Mouse (Mus musculus) embryonic facial prominence, embryonic 14.5 days (tissue): Measurements from ENCODE around the gene Rbl1. TPM values are rescaled to one million over a fixed set of nuclear protein-coding genes. Genes with fewer than 3 reads are reported as not detected.
"Not testable (repeated sequence)": the region's sequence is repeated elsewhere in the genome, so short reads cannot be mapped to it uniquely, and the experiment has no call there.

ENCODE experiments used
- ATAC-seq: fragments of 200-750 bp; cut with Nextera tagmentation; 2 replicates; pipeline ENCODE4 v1.8.0; 2017; ENCODE audit warnings: low read depth, moderate number of reproducible peaks, moderate TSS enrichment
- DNase-seq: peaks from one replicate; pipeline ENCODE4 v3.0.0-alpha.2; 2015; ENCODE audit warnings: low spot score
- H3K27ac ChIP-seq: fragments of 300-500 bp; sonication (generic); replicated peaks from 2 replicates; pipeline ENCODE4 v1.5.1; 2014; ENCODE audit warnings: low read depth, mild to moderate bottlenecking, low read length, moderate library complexity
- H3K27me3 ChIP-seq: fragments of 300-500 bp; sonication (generic); replicated peaks from 2 replicates; pipeline ENCODE4 v1.6.1; 2014; ENCODE audit warnings: low read length; ENCODE audit not compliant: control insufficient read depth, insufficient read depth
- H3K36me3 ChIP-seq: fragments of 300-500 bp; sonication (generic); 2 replicates; pipeline ENCODE4 v1.6.1; 2014; ENCODE audit warnings: low read length, mixed read lengths; ENCODE audit not compliant: control insufficient read depth, insufficient read depth
- H3K4me1 ChIP-seq: fragments of 300-500 bp; sonication (generic); 2 replicates; pipeline ENCODE4 v1.6.1; 2014; ENCODE audit warnings: antibody characterized with exemption, low read length; ENCODE audit not compliant: control insufficient read depth, insufficient read depth
- H3K4me2 ChIP-seq: fragments of 300-500 bp; sonication (generic); 2 replicates; pipeline ENCODE4 v1.6.1; 2014; ENCODE audit warnings: low read depth, mild to moderate bottlenecking, low read length, moderate library complexity, mixed read lengths
- H3K4me3 ChIP-seq: fragments of 300-500 bp; sonication (generic); 2 replicates; pipeline ENCODE4 v1.5.1; 2014; ENCODE audit warnings: low read depth, mild to moderate bottlenecking, low read length
- H3K9ac ChIP-seq: fragments of 300-500 bp; sonication (generic); 2 replicates; pipeline ENCODE4 v1.6.1; 2014; ENCODE audit warnings: low read depth, mild to moderate bottlenecking, low read length, moderate library complexity, mixed read lengths
- H3K9me3 ChIP-seq: fragments of 300-500 bp; sonication (generic); 2 replicates; pipeline ENCODE4 v1.6.1; 2016; ENCODE audit warnings: low read length; ENCODE audit not compliant: control insufficient read depth
- WGBS: fragments of 180-500 bp; shearing (Covaris S2); extraction: QIAGEN DNeasy Blood & Tissue Kit; methylation state at CpG from one replicate; pipeline ENCODE4 v1.1.7; 2014; 5-methylcytosine and 5-hydroxymethylcytosine counted together
- polyA plus RNA-seq: library from polyadenylated mRNA; unstranded; fragments of >200 nt; fragmentation: Nextera tagmentation; extraction: Ambion mirVana; gene quantifications from 2 replicates; pipeline ENCODE4 v1.2.1, GENCODE M21; 2014

Rbl1 gene
- polyA plus RNA-seq, 1 experiment from 2014 or later = 16.1 TPM

DNA sequence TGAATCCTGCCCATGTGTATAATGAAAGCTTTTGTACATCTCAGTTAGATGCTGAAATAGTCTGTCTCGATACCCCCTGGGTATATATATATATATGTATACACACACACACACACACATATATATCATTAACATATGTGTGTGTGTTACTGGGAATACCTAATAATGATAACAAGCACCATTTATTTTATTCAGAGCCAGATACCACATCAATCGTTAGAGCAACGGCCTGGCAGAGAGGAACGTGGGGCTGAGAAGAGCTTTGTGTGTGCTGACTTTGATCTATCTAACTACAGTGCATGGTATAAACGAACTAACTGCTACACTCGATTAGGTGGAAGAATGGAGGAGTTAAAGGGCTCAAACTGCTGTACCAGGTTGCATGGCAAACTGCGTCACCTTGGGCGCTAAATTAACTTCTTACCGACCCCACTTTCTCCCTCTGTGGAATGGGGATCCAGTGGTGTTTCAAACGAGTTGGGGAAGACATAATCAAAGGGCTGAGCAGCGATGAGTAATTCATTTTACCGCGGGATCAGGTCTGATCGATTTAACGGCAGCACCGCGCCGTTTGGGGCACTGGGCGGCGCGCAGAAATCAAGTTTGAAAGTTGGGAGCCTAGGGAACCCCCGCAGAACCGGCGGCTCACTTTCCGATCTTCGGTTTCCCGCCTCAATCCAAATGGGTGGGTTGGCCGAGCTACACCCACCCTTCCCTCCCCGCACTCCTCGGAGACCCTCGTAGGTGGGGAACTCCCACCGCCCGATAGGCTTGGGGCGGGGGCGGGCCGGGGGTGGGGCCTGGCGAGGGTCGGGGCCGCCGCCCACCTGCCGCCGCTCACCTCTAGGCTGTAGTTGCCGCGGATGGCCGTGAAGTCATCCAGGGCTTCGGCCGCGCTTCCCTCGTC lies 622 bp downstream of the Rbl1 start:
- Histone ChIP-seq H3K4me3 (peak overlapping the region; percentile 75), H3K27ac (peak overlapping the region; percentile 98), H3K27me3 (no peaks in the 10 kb centered on the region), H3K4me1 (no peaks in the 10 kb centered on the region; the same call in 1 of the 2 replicates), H3K36me3 (peaks cover 7% of the 10 kb centered on the region), H3K9me3 (peaks cover 4% of the 10 kb centered on the region; the same call in 1 of the 2 replicates), H3K9ac (peak overlapping the region; percentile 93), H3K4me2 (peak overlapping the region; percentile 66)
- ATAC-seq = peak; percentile 89
- peak; percentile 91 for DNase-seq
- WGBS = 2% methylated on average over 27 of the region's 49 CpGs

DNA sequence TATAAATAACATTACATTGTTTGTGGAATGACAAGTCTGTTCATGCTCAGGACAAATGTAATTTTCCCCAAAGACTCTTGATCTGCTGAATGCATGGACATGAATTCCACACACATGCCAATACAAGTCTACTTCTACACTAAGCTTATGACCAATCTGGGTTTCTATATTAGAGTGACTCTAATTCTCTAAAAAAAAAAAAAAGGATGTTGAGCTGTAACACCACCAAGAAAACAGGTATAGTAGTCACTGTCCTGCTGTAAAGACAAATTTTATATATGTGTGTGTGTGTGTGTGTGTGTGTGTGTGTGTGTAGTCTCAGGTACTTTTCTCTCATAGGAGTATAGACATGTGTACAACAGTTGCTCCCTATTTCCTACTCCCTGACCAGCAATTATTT lies 1.3 kb downstream of the Rbl1 start:
- peaks cover 4% of the 10 kb centered on the region; the same call in 1 of the 2 replicates for H3K9me3 ChIP-seq
- H3K4me3 ChIP-seq = 0 out of 2 replicates have a peak overlapping the region, but pooled peaks have one; percentile 75
- H3K36me3 ChIP-seq = peaks cover 11% of the 10 kb centered on the region
- no peak overlapping the region for H3K27ac ChIP-seq
- H3K9ac ChIP-seq = 0 out of 2 replicates have a peak overlapping the region, but pooled peaks have one; percentile 93
- no peaks in the 10 kb centered on the region; the same call in 1 of the 2 replicates for H3K4me1 ChIP-seq
- H3K27me3 ChIP-seq = no peaks in the 10 kb centered on the region
- peak overlapping the region; percentile 66 for H3K4me2 ChIP-seq
- DNase-seq = peak; percentile 31
- no peak for ATAC-seq

DNA sequence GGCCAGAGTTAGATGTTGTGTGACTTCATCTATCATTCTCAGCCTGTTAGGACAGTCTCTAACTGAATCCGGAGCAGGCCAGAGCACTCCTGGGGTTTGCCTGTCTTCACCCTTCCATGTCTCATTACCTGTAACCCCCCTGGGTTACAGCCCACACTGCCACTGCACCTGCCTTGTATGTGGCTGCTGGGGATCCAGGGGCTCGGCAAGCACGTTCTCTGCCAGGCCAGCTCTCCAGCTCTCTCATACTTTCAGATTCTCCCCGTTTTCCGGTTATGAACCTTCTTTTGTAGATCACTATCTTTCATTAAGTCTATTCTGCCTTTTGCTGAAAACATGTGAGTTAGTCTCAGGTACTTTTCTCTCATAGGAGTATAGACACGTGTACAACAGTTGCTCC lies 2.0 kb downstream of the Rbl1 start:
- peak overlapping the region; percentile 17; the same call in 1 of the 2 replicates for H3K9ac ChIP-seq
- no peaks in the 10 kb centered on the region; the same call in 1 of the 2 replicates for H3K4me1 ChIP-seq
- H3K4me3 ChIP-seq = no peak overlapping the region
- WGBS = 66% methylated on average over 6 of the region's 6 CpGs
- DNase-seq (no peak), ATAC-seq (no peak)
- 0 out of 2 replicates have a peak overlapping the region, but pooled peaks have one; percentile 2 for H3K4me2 ChIP-seq
- peaks cover 18% of the 10 kb centered on the region for H3K36me3 ChIP-seq
- H3K27me3 ChIP-seq = no peaks in the 10 kb centered on the region
- no peak overlapping the region for H3K27ac ChIP-seq
- peaks cover 2% of the 10 kb centered on the region; the same call in 1 of the 2 replicates for H3K9me3 ChIP-seq

DNA sequence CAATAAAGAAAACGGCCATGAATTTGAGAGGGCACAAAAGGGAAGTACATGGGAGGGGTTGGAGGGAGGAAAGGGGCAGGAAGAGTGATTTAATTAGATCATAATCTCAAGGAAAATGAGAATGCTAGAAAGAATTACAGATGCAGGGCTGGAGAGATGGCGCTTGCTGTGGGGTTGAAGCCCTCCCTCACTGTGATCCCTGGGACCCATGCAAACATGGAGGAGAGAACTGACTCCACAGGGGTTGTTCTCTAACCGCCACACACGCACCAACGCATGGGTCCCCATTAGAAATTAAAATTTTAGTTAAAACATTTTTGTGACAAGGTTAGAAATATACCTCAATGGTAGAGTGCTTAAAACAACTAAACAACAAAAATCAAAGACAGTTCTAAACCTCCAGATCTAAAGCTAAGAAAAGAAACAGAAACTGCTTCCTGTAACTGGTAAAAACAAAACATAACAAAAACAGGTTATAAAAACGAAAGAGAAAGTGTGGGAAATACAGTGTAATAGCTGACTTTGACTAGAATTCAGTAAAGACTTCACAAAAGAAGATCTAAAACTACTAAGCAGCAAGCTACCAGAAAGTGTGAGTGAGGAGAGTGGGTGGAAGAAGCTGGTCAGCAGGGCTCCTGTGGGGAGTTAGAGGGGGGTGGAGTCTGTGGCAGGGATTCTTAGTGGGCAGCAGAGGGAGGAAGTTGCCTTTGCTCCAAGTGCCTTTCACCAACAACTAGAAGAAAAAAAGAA lies 3.1 kb downstream of the Rbl1 start:
- no peaks in the 10 kb centered on the region; the same call in 1 of the 2 replicates for H3K4me1 ChIP-seq
- no peaks in the 10 kb centered on the region for H3K9me3 ChIP-seq
- H3K27ac ChIP-seq = peak overlapping the region; percentile 6; the same call in 1 of the 2 replicates
- ATAC-seq = no peak
- H3K36me3 ChIP-seq = peaks cover 26% of the 10 kb centered on the region
- no peak overlapping the region for H3K9ac ChIP-seq
- no peak overlapping the region for H3K4me2 ChIP-seq
- no peak for DNase-seq
- 73% methylated on average over 6 of the region's 6 CpGs for WGBS
- no peaks in the 10 kb centered on the region for H3K27me3 ChIP-seq
- no peak overlapping the region for H3K4me3 ChIP-seq

DNA sequence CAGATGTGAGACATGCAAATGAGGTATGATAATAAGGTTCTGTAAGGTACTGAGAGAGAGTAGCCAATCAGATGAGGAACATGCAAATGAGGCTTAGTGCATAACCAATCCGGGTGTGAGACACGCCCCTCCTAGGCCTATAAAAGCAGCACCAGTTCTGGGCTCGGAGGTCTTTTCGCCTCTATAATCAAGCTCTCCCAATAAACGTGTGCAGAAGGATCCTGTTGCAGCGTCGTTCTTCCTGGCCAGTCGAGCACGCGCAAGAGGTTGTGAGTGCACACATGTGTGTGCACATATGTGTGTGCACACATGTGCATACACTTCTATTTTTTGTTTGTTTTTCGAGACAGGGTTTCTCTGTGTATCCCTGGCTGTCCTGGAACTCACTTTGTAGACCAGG lies 5.9 kb downstream of the Rbl1 start:
- H3K9me3 ChIP-seq, H3K27me3 ChIP-seq, H3K27ac ChIP-seq, H3K9ac ChIP-seq, H3K4me3 ChIP-seq, H3K4me2 ChIP-seq, H3K4me1 ChIP-seq, DNase-seq, ATAC-seq: not testable (repeated sequence)
- WGBS = 98% methylated on average over 9 of the region's 11 CpGs
- peaks cover 53% of the 10 kb centered on the region for H3K36me3 ChIP-seq

DNA sequence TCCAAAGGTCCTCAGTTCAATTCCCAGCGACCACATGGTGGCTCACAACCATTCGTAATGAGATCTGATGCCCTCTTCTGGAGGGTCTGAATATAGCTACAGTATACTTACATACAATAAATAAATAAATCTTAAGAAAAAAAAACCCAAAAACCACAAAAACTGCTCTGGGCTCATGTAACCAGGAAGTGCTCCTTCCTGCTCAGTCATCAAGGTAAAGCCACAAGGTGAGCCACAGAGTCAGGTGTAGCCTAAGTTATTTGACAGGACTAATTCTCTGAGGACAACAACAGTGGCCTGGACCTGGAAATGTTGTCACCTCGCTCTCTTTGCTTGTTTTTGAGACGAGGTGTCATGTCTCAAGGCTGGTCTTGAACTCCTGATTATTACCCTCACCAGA lies 13.7 kb downstream of the Rbl1 start:
- ATAC-seq (no peak), DNase-seq (no peak)
- no peak overlapping the region for H3K9ac ChIP-seq
- no peaks in the 10 kb centered on the region for H3K27me3 ChIP-seq
- no peak overlapping the region for H3K4me3 ChIP-seq
- peaks cover 95% of the 10 kb centered on the region for H3K36me3 ChIP-seq
- no peaks in the 10 kb centered on the region for H3K9me3 ChIP-seq
- no peaks in the 10 kb centered on the region for H3K4me1 ChIP-seq
- WGBS = 90% methylated on average over 4 of the region's 4 CpGs
- H3K4me2 ChIP-seq = no peak overlapping the region
- no peak overlapping the region for H3K27ac ChIP-seq

DNA sequence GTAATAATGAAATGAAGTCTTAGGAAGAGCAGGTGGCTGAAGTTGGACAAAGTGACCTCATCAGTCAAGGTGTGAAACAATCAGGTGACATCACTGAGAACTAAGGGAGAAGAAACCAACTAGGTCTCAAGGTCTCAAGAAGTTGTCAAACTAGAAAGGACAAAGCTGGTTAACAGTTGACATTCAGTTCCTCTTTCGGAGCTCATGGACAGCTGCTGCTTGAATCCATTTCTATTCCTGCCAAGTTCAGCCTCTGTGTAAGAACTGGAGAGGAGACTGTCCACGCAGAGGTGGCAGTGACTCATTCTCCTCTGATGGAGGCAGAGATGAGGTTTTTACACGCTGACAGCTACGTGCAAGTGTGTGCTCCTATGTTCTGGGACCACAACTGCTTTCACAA lies 17.1 kb downstream of the Rbl1 start:
- DNase-seq (no peak), ATAC-seq (no peak)
- Histone ChIP-seq H3K4me3 (no peak overlapping the region), H3K4me2 (no peak overlapping the region), H3K9me3 (no peaks in the 10 kb centered on the region), H3K9ac (no peak overlapping the region), H3K4me1 (no peaks in the 10 kb centered on the region), H3K27me3 (no peaks in the 10 kb centered on the region), H3K36me3 (peaks cover 78% of the 10 kb centered on the region), H3K27ac (no peak overlapping the region)
- 87% methylated on average over 4 of the region's 4 CpGs for WGBS

DNA sequence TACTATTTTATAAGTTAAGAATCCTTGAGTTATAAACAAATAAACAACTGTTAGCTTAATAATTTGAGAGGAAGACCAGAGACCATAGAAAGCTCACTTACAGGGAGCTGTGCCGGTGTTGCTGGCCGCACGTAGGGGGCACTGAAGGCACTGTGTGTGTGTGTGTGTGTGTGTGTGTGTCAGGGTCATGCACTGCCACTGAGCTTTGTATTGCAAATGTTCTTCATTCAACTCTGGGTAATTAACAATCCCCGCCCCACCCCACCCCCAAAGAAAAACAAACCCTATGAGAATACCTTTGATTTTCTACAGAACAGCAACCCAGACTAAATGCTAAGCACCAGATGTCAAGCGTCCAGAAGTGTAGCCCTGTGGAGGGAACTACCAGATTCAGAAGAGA lies 17.8 kb downstream of the Rbl1 start:
- Histone ChIP-seq H3K9me3 (no peaks in the 10 kb centered on the region), H3K4me3 (no peak overlapping the region), H3K9ac (no peak overlapping the region), H3K27ac (no peak overlapping the region), H3K4me2 (no peak overlapping the region), H3K27me3 (no peaks in the 10 kb centered on the region), H3K36me3 (peaks cover 74% of the 10 kb centered on the region), H3K4me1 (no peaks in the 10 kb centered on the region)
- DNase-seq = no peak
- no peak for ATAC-seq
- 40% methylated on average over 5 of the region's 5 CpGs for WGBS
